Mouse (Mus musculus): ENCODE measurements around the gene Psph.

Psph gene

DNA sequence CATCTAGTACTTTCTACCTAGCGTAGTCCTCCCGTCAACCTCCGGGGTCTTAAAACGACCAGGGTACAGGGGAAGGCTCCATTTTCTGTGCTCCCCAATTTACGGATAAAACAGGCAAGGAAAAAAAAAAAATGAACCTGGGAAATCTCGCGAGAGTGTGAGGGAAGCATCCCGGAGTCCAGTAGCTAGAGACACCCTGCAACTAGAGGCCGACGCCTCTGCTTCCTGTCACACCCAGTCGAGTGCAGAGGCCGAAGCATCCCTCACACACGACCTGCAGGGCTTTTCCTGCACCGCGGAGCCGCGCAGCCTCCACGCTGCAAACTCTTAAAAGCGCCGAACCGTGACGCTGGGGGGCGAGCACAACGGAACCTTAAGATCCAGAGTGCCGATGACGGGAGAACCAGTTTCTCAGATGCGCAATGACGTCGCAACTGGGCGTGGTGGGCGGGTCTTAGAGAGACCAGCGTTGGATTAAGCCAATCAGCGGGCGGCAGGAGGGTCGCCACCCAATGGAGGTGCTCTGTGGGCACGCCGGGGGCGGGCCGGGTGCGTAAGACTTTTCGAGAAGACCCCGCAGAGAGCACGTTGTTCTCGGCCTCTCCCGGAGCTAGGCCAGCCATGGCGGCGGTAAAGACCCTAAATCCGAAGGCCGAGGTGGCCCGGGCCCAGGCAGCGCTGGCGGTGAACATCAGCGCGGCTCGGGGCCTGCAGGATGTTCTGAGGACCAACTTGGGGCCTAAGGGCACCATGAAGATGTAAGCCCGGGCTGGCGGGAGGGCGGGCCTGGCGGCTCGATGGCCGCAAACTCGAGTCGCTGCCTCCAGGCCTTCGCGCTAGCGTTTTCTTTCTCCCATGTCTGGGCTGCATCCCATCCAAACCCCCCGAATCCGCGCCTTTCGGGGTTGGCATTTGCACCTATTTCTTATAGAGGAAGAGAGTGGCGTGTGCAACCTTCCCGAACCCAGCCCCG lies at the start of gene Psph:
Gene Psph, minus strand, starts transcription at position 632 of the 973 bp plus-strand sequence.
- in situ Hi-C loops (cut with MboI, MseI), result loop anchor here (5.0 to 10.0 kb wide), 3 partner anchors 70 to 438 kb away; partner anchors contain the start of gene Mrps17 (in 1 of the 2)

DNA sequence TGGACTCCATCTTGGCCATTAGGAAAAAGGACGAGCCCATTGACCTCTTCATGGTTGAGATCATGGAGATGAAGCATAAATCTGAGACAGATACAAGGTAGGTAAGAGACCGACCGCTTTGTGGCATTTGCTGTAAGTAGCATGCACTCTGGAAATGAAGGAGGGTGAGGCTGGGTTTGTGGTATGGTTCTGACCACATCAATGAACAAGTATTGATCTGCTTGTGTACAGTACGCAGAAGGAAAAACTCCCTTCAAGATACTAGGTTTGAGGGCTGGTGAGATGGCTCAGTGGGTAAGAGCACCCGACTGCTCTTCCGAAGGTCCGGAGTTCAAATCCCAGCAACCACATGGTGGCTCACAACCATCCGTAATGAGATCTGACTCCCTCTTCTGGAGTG lies 3.3 kb upstream of the Psph start:
- in situ Hi-C loops (cut with MboI, MseI), result loop anchor here (5.0 to 10.0 kb wide), 3 partner anchors 57 to 314 kb away; partner anchors contain the start of gene Sumf2 (in 2 of the 2)

DNA sequence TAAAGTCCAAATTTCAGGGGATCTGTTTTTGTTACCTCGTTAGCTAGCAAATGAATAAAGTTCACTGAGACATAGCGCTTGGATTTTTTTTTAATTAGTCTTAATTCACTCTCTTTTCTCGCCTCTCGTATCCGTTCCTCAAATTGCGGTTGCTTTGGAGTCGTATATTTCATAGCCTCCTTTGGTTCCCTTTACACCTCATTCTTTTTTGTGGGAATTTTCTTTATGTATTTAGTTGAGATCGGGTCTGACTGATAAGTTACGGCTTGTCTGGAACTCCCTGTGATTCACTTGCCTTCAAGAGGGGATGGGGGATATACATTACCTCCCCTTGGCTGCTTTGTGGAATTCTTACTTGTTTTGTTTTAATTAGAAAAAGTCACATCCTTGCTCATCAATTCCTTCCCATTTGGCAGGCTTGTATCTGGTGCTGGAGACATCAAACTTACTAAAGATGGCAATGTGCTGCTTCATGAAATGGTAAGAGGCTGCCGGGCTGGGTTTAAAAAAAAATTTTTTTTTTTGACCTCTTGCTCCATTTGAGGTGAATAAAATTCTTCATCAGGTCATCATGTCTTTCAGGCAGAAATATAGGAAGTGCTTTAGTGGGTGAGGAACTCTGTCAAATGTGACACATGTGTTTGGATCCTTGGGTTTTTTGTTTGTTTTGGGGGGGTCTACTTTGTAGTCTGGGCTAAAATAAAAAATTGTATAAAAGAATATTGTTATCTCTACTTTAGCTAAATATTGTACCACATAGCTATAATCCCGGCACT lies 757 bp upstream of the Psph start:
- in situ Hi-C loops (cut with MboI, MseI), result loop anchor here (5.0 to 10.0 kb wide), 3 partner anchors 71 to 437 kb away; partner anchors contain the start of gene Mrps17 (in 1 of the 2)

DNA sequence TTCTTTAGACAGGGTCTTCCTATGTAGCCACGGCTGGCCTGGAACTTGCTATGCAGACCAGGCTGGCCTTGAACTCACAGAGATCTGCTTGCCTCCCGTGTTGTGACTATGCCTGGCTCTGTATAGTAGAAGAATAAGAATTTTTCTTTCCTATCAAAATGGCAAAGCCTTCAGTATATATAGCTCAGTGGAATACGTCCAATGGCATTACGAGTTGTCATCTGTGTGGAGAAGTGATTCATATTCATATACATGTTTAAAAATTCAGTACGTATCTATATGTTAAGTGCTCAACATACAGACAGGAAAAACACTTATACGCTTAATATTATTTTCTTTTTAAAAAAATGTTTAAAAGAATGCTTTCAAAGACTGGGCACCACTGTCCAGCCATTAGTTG lies 1.1 kb downstream of the Psph start:
- in situ Hi-C loops (cut with MboI, MseI), result loop anchor here (5.0 to 10.0 kb wide), 3 partner anchors 69 to 439 kb away; partner anchors contain the start of gene Mrps17 (in 1 of the 2)

DNA sequence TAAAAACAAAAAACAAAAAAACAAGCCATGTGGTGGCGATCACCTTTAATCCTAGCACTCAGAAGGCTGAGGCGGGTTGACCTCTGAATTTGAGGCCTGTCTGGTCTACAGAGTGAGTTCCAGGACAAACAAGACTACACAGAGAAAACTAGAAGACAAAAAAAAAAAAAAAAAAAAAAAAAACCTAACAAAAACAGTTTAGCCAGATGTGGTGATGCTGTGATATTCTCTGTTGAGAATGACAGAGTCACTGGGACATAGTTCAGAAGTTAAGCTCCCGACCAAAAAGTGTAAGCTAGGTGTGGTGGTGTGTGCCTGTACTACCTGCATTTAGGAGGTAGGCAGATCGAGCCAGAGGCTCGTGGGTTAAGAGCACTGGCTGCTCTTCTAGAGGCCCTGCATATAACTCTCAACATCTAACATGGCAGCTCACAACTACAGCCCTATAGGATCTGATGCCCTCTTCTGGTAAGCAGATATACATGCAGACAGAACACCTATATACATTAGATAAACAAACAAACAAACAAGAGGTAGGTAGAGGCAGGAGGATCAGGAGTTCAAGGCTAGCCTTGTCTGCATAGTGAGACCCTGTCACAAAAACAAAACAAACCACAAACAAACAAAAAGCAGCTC lies 1.9 kb downstream of the Psph start:
- in situ Hi-C loops (cut with MboI, MseI), result loop anchor here (5.0 to 10.0 kb wide), 3 partner anchors 68 to 439 kb away; partner anchors contain the start of gene Mrps17 (in 1 of the 2)

DNA sequence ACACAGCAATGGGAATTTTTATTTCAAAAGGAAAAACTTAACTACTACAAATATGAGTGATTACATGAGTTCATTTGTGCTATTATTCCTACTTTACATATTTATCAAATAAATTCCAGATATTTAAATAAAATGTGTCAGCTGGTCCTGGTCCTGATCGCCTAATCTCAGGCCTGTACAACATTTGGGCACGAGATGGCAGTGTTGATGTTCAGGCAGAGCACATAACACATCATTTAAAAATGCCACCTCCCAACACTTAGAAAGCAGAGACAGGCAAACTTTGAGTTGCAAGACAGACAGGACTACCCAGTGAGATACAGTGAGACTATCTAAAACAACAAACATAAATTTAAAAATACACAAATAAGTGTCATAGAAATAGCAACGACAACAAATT lies 5.0 kb downstream of the Psph start:
- in situ Hi-C loops (cut with MboI, MseI), result loop anchor here in 1 of 2 experiments (5.0 to 10.0 kb wide), 2 partner anchors 235 to 443 kb away; no protein-coding TSS in a partner anchor

DNA sequence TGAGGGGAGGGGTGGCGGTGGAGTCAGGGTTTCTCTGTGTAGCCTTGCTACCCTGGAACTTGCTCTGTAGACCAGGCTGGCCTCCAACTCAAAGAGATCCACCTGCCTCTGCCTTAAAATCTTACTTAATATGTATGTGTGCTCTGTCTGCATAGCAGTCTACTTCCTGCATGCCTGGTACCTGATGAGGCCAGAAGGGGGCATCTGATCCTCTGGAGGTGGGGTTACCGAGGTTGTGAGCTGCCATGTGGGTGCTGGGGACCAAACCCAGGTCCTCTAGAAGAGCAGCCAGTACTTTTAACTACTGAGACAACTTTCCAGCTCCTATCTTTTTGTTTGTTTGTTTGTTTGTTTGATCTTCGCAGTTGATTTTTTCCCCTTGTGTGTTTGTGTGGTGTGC lies 7.1 kb downstream of the Psph start:
- in situ Hi-C loops (cut with MboI, MseI), result loop anchor here in 1 of 2 experiments (5.0 to 10.0 kb wide), 2 partner anchors 237 to 445 kb away; no protein-coding TSS in a partner anchor

DNA sequence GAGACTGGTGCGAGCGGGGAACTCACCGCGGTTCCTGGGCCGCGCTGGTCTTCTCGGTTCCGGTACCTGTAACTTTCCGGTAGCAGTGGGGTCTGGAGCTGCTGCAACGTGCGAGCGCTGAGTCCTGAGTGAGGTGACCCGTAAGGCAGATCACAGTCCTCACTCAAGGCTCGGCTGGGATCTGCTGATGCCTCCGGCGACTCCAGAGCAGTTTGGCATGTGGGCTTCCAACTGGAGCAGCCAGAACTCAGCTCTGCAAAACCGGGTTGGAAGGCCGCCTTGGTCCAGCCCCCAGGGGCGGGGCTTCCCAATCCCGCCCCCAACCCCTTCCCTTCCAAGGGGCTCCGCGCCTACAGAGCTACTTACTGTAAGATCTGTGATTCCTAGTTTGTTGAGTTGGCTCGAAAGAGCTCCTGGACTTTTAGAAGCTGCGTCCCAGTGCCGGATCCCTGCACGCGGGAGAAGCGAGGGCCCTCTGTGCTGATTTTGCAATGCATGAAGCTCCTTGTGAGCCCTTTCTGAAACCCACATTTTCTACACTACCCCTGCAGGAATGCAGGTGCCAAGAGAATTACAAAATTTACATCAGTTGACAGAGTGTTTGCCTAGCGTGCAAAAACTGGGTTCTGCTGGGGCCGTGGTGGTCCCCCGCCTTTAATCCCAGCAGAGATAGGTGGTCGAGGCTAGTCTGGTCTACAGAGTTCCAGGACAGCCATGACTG lies 8.1 kb downstream of the Psph start:
- in situ Hi-C loops (cut with MboI, MseI), result no loop called here

DNA sequence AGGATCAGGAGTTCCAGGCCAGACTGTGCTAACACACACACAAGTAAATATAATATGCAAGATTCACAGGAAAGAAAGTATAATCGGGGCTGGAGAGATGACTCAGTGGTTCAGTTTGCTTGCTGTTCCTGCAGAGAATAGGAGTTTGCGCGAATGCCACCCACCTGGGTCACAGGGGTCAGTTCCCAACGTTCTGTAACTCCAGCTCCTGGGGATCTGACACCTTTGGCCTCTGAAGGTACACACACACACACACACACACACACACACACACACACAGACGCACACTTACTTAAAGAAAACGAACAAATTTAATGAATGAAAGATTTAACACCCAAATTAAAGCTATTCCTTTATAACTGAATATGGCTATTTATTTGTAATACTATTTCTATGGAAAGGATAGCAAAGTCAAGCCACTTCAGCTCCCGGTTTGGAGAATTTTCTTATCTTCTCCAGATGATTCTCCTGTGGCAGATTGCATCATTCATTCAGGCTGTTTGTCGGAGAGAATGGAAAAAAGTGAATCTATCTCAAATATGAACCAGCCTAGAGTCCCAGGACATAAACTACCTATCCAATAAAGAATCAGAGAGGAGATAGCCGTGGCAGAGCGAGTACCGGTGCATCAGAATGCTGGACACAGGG lies 8.8 kb downstream of the Psph start:
- in situ Hi-C loops (cut with MboI, MseI), result no loop called here

DNA sequence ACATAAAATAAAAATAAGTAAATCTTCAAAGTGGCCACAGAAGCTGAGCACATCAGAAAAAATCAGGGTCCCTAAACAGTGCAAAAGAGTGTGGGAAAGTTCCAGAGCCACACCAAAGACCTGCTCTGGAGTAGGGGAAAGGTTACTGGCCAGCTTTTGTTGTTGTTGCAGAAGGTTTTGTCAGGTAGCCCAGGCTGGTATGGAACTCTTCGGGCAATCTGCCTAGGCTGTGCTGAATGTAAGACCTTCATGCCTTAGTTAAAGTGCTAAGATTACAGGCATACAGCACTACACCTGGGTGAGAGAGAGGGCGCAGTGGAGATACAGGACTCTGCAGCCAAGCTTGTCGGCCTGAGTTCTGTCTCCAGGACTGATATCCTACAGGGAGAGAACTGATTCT lies 12.6 kb downstream of the Psph start:
- in situ Hi-C loops (cut with MboI, MseI), result loop anchor here in 1 of 2 experiments (5.0 kb wide), 1 partner anchor 453 kb away; no protein-coding TSS in a partner anchor

DNA sequence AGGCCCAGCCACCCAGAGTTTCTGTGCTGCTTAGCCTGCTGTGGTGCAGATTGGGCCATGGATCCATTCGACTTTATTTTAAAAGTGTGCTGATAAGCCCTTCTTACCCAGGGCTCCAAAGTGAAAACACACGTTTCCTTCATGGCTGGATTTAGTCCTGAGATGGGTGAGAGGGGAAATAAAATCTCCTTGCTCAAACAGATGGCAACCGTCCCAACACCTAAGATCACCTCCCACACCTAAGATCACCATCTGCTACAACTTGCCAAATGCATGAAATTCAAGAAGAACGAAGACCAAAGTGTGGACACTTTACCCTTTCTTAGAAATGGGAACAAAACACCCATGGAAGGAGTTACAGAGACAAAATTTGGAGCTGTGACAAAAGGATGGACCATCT lies 13.9 kb downstream of the Psph start:
- in situ Hi-C loops (cut with MboI, MseI), result loop anchor here in 1 of 2 experiments (5.0 kb wide), 1 partner anchor 454 kb away; no protein-coding TSS in a partner anchor

DNA sequence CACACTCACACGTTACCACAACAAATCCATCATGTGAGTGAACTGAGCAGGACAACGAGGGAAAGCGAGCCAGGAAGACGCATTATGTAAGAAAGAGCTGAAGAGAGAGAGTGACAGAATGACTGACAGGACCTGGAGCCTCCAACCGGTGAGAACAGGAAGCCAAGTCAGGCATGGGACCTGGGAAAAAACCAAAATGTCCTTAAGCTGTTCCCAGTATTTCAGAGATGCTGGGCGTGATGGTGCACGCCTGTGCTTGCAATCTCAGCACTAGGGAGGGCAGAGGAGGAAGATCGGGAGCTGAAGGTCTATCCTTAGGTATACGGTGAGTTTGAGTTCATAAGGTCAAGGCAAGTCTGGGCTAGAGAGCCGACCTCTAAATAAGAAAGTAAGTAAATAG lies 14.8 kb downstream of the Psph start:
- in situ Hi-C loops (cut with MboI, MseI), result loop anchor here in 1 of 2 experiments (5.0 kb wide), 1 partner anchor 455 kb away; no protein-coding TSS in a partner anchor

DNA sequence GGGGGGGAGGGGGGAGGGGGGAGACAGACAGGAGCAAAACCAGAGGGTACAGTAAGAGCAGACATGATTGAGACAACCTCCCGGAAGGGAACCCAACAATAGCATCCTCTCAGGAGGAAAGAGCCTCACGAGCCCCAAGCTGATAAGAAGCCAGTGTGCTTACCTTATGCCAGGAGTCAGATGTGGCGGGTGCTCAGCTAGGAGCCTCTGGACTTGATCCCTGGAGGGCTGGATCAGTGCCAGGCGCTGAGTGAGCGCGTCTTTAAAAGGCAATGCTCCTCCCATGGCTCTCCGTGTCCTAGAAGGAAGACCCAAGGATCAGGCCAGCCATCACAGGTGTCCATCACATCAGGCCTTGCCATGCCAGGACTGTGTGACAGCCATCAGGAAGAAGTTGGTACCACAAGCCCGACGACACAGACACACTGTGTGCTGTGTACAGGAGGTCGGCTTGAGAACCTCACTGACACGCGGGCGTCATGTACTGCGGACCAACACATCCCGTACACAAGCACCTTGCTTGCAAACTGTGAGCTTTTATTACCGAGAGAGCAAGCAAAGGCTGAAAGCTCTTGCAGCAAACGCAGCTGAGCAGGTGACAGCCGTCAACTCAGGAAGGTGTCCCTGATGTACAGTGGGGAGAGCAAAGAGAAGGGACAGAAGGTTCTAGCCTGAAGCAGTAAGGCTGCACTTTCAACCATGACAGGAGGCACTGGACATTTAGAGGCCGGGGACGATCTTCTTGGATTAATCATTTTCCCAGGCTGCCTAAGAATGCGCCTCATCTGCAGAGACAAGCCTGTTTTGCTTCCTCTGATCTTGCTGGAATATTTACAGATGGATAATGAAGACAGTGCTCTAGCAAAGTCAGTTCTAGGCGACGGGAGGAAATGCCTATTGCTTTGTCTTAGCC lies 16.6 kb downstream of the Psph start:
- in situ Hi-C loops (cut with MboI, MseI), result loop anchor here in 1 of 2 experiments (5.0 kb wide), 1 partner anchor 457 kb away; no protein-coding TSS in a partner anchor

DNA sequence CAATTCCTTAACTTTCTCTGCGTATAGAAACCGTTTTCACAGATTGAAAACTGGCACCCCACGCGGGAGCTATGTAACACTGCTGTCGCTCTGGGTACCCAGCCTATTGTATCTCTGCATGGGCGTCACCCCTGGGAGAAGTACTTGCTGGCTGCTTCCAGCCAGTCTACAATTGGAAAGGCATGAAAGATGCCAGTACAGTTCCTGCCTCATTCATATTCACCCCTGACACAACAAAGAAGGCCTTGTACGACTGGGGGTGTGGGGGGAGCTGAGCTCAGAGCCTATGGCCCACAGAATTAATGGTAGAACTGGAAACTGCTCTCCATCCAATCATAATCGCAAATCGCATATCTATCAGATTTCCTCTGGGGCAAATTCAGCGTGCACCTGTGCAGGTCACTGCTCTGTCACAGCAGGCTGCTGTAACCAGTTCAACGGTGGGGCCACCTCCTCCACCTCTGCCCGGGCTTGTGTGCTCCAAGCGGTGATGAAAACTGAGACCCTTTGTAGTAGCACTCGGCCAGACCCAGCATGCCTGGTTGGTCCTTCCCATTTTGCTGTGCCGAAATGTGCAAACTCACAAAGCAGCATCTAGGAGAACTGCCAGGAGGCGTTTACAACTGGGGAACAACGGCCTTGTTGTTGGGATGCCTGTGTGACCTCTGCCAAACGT lies 25.2 kb downstream of the Psph start:
- in situ Hi-C loops (cut with MboI, MseI), result no loop called here

DNA sequence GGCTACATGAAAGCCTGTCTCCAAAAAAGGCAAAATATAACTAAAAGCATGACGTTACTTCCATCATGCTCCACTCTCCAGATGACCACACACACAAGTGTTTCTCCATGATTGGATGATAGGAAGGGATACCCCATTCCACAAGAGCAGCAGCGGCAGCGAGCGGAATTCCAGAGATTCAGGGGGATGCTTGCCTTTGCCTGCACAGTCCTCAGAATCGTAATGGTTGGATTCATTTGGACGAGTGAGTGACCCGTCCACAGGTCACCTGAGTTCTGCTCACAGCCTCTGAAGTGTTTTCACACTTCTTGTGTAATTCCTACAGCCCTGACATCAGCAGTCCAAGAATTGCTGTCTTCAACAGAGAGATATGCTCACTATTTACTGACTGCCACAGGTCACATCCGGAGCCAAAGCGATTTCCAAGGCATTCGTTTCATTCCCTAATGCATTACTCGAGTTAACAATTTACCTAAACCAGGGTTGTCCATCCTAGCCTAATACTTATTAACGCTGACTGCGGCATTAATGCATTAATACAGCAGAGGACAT lies 27.2 kb downstream of the Psph start:
- in situ Hi-C loops (cut with MboI, MseI), result no loop called here

DNA sequence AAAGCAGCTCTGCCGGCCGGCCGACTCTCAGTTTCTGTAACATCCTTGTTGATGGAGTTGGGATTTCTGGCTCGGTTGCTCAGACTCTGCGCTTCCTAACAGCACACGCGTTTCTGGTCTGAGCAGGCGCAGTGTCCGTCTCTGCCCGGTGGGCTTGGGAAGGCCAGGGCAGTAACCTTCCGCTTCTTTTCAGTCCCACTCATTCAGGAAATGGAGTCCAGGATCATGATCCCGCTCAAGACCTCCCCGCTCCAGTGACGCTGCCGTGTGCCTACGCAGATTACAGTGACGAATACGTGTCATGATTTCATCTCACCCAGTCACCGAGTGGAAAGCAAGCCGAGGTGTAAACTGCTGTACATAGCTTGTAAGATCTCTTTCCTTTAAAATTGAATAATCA lies 30.4 kb downstream of the Psph start:
- in situ Hi-C loops (cut with MboI, MseI), result no loop called here

DNA sequence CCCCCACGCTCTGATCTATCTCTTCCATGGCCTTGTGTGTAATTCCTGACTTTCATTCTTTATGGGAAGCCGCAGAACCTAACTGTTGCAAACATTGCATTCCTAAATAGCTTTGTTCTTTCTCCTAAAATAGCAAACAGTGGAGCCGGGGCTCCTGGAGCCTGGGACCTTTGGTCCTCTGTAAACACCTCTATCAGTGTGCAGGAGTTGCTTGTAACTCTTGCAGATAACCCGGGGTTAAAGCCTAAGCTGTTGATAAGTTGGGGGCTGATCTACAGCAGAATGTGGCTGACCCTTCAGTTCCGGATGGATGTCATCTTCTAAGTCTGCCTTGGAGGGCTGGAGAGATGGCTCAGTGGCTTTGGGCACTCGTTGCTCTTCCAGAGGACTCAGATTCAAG lies 43.2 kb downstream of the Psph start:
- in situ Hi-C loops (cut with MboI, MseI), result loop anchor here in 1 of 2 experiments (5.0 kb wide), 1 partner anchor 127 kb away; no protein-coding TSS in a partner anchor
